Mouse (Mus musculus) embryonic facial prominence, embryonic 13.5 days (tissue): ENCODE measurements around the gene Gpr146. TPM values are rescaled to one million over a fixed set of nuclear protein-coding genes. Genes with fewer than 3 reads are reported as not detected.

Source experiments
- ATAC-seq: fragments of 200-750 bp; cut with Nextera tagmentation; 2 replicates; pipeline ENCODE4 v1.8.0; 2017; ENCODE audit warnings: low read depth; ENCODE audit not compliant: insufficient number of reproducible peaks, insufficient read depth, low FRiP score, low TSS enrichment
- H3K27ac ChIP-seq: fragments of 300-500 bp; sonication (generic); 2 replicates; pipeline ENCODE4 v1.5.1; 2015; ENCODE audit warnings: moderate library complexity, mild to moderate bottlenecking, inconsistent platforms
- H3K27me3 ChIP-seq: fragments of 300-500 bp; sonication (generic); 2 replicates; pipeline ENCODE4 v1.6.1; 2015; ENCODE audit warnings: mild to moderate bottlenecking, inconsistent platforms
- H3K36me3 ChIP-seq: fragments of 300-500 bp; sonication (generic); 2 replicates; pipeline ENCODE4 v1.6.1; 2015; ENCODE audit warnings: mild to moderate bottlenecking, inconsistent platforms
- H3K4me1 ChIP-seq: fragments of 300-500 bp; sonication (generic); 2 replicates; pipeline ENCODE4 v1.6.1; 2015; ENCODE audit warnings: inconsistent platforms
- H3K4me2 ChIP-seq: fragments of 300-500 bp; sonication (generic); 2 replicates; pipeline ENCODE4 v1.6.1; 2015; ENCODE audit warnings: moderate library complexity, mild to moderate bottlenecking, inconsistent platforms
- H3K4me3 ChIP-seq: fragments of 300-500 bp; sonication (generic); 2 replicates; pipeline ENCODE4 v1.5.1; 2015; ENCODE audit warnings: mild to moderate bottlenecking, inconsistent platforms
- H3K9ac ChIP-seq: fragments of 300-500 bp; sonication (generic); 2 replicates; pipeline ENCODE4 v1.6.1; 2015; ENCODE audit warnings: mild to moderate bottlenecking, inconsistent platforms
- H3K9me3 ChIP-seq: fragments of 300-500 bp; sonication (generic); 2 replicates; pipeline ENCODE4 v1.6.1; 2016; ENCODE audit warnings: inconsistent platforms
- WGBS: fragments of 180-500 bp; shearing (Covaris S2); methylation state at CpG from one replicate; pipeline ENCODE4 v1.1.7; 2015; ENCODE audit warnings: mixed read lengths; 5-methylcytosine and 5-hydroxymethylcytosine counted together
- polyA plus RNA-seq: library from polyadenylated mRNA; unstranded; fragments of >200 nt; fragmentation: Nextera tagmentation; extraction: Ambion mirVana; gene quantifications from 2 replicates; pipeline ENCODE4 v1.2.1, GENCODE M21; 2015

Gene Gpr146
- polyA plus RNA-seq, 1 experiment from 2014 or later, result 2.5 TPM

DNA sequence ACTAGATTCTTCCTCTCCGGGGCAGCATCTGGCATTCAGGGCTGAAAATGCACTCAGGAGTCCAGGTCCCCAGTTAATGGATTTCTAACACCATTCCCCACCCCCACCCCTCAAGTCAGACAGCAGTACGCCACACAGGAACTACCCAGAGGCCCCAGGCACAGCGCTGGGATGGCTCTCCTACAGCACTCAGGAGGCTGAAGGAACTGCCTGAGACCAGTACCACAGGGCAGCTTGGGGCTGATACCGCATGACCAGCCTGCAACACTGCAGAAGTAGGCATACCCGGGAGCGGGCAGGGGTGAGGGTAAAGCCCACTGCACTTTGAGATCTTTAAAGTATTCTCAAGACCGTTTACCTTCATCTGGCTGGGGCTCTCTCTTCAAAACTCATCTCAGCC lies 28.0 kb downstream of the Gpr146 start:
- H3K4me2 ChIP-seq, result no peak overlapping the region
- H3K27ac ChIP-seq, result peak overlapping the region; percentile 78; the same call in 1 of the 2 replicates
- H3K27me3 ChIP-seq, result no peaks in the 10 kb centered on the region
- no peak for ATAC-seq
- H3K9me3 ChIP-seq, result no peaks in the 10 kb centered on the region
- WGBS, result 72% methylated on average over 7 of the region's 7 CpGs
- no peak overlapping the region for H3K4me3 ChIP-seq
- H3K9ac ChIP-seq, result peak overlapping the region; percentile 27; the same call in 1 of the 2 replicates
- H3K36me3 ChIP-seq, result no peaks in the 10 kb centered on the region
- H3K4me1 ChIP-seq, result peaks cover 31% of the 10 kb centered on the region

DNA sequence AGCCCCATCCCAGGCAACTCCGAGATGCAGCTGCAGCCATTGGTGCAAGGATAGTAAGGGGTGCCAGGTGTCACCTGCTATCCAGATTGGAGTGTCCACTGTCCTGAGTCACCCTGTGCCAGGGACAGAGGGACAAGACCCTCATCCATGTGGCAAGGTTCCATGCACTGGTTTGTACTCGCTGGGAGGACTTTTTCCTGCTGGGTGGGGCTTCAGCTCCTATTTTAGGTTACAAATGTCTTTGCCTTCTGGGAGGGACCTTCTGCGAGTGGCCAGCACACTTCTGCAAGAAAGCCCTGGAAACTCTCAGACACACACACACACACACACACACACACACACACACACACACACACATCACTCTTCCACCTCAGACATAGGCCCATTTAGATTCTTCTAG lies 28.5 kb downstream of the Gpr146 start:
- Histone ChIP-seq H3K4me3 (no peak overlapping the region), H3K9me3 (no peaks in the 10 kb centered on the region), H3K4me1 (peaks cover 31% of the 10 kb centered on the region), H3K4me2 (no peak overlapping the region), H3K9ac (no peak overlapping the region), H3K27me3 (no peaks in the 10 kb centered on the region), H3K27ac (peak overlapping the region; percentile 78; the same call in 1 of the 2 replicates), H3K36me3 (no peaks in the 10 kb centered on the region)
- no peak for ATAC-seq
- WGBS, result 72% methylated on average over 3 of the region's 3 CpGs

DNA sequence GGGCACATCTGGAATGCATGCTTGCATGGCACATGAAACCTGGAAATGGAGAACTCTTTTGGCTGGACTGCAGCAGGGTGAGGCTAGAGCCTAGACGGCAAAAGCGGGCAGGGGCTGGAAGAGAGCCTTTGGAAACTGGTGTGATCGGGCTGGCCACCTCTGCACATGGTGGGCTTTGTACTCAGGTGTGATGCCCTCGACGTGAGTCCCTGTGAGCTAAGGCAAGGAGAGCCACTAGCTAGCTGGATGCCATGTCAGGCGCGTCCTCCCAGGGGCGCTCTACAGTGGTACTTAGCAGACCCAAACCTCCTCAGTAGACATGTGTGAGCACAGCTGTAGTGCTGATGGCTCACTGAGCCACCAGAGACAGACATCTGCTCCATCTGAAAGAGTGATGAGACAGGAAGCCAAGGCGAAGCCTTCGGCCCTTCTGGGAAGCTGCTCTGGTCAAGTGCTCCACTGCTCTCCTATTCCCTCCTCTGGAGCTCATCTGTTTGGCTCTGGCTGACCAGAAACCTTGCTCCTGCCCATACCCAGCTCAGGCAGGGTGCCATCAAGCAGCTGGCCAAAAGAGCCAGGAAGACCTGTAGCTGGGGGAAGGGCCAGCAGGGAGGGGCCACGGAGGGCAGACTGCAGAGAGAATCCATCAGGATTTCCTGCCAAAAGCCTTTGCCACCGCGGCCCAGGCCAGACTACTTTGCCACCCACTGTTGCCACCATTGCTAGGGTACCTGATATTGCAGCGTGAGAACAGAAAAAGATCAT lies 29.8 kb downstream of the Gpr146 start:
- WGBS, result 82% methylated on average over 14 of the region's 14 CpGs
- peak overlapping the region; percentile 78 for H3K27ac ChIP-seq
- H3K27me3 ChIP-seq, result no peaks in the 10 kb centered on the region
- no peak overlapping the region for H3K9ac ChIP-seq
- 0 out of 2 replicates have a peak overlapping the region, but pooled peaks have one; percentile 7 for H3K4me3 ChIP-seq
- no peaks in the 10 kb centered on the region for H3K9me3 ChIP-seq
- ATAC-seq, result no peak
- H3K36me3 ChIP-seq, result no peaks in the 10 kb centered on the region
- peak overlapping the region; percentile 32 for H3K4me2 ChIP-seq
- H3K4me1 ChIP-seq, result peaks cover 31% of the 10 kb centered on the region

DNA sequence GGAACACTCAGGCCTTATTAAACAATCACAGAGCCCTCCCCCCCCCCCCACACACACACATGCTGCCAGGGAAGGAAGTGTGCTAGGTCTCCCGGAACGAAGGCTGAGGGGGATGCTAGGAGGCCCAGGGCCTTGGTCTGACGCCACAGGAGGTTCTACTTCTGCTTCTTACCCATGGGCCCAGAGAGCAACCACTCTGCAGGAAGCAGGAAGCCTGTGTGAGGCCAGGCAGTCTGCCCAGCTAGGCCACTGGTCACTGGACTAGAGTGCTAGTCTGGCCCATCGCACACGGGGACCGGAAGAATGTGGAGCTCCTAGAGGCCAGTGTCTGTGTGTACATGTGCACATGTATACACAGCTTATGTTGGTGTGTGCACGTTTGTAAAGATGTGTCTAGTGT lies 31.0 kb downstream of the Gpr146 start:
- Histone ChIP-seq H3K9ac (no peak overlapping the region), H3K27ac (no peak overlapping the region), H3K27me3 (no peaks in the 10 kb centered on the region), H3K36me3 (no peaks in the 10 kb centered on the region), H3K4me3 (no peak overlapping the region), H3K4me2 (no peak overlapping the region), H3K4me1 (peaks cover 31% of the 10 kb centered on the region), H3K9me3 (no peaks in the 10 kb centered on the region)
- no peak for ATAC-seq
- 81% methylated on average over 7 of the region's 7 CpGs for WGBS

DNA sequence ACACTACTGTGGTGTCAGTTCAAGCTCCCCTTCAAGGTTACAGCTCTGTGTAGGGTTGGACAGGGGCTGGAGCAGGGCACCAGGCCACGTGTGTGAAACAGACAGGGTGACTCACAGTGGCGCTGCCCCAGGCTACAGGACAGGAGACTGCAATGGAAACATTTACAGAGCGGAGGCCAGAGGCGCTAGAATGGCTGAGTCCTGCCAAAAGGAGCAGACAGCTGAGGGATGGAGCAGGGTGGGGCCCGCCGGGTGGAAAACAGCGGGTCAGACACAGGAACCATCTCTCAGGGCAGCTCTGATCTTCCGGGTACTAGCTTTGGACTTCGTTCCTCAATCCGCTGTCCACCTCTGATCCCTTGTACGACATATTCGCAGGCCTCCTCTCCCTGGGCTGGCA lies 31.9 kb downstream of the Gpr146 start:
- Histone ChIP-seq H3K4me3 (no peak overlapping the region), H3K9ac (no peak overlapping the region; the same call in 1 of the 2 replicates), H3K36me3 (peaks cover 7% of the 10 kb centered on the region), H3K9me3 (no peaks in the 10 kb centered on the region), H3K27me3 (no peaks in the 10 kb centered on the region), H3K4me1 (peaks cover 31% of the 10 kb centered on the region), H3K27ac (0 out of 2 replicates have a peak overlapping the region, but pooled peaks have one; percentile 2), H3K4me2 (no peak overlapping the region)
- 80% methylated on average over 12 of the region's 12 CpGs for WGBS
- no peak for ATAC-seq

DNA sequence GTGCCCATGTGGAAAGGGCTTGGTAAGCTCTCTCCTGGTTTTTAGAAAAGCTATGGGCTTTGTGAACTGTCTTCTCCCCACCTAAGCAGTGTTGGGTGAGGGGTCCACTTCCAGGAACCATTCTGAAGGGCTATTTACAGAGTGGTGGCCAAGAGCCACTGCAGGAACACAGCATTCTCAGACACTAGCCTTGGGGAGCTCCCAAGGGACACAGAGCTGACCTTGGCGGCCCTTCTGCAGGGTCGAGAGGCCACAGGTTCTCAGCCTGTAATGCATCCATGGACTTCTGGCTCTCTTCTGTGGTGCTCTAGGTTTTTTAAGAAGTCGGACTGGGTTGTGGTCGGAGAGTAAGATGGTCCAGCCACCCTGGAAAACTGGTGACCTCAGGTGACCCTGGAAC lies 32.6 kb downstream of the Gpr146 start:
- no peak for ATAC-seq
- Histone ChIP-seq H3K4me1 (peaks cover 31% of the 10 kb centered on the region), H3K36me3 (peaks cover 9% of the 10 kb centered on the region), H3K27ac (no peak overlapping the region), H3K4me2 (no peak overlapping the region), H3K4me3 (no peak overlapping the region), H3K9ac (no peak overlapping the region), H3K9me3 (no peaks in the 10 kb centered on the region), H3K27me3 (no peaks in the 10 kb centered on the region)
- 76% methylated on average over 4 of the region's 4 CpGs for WGBS

DNA sequence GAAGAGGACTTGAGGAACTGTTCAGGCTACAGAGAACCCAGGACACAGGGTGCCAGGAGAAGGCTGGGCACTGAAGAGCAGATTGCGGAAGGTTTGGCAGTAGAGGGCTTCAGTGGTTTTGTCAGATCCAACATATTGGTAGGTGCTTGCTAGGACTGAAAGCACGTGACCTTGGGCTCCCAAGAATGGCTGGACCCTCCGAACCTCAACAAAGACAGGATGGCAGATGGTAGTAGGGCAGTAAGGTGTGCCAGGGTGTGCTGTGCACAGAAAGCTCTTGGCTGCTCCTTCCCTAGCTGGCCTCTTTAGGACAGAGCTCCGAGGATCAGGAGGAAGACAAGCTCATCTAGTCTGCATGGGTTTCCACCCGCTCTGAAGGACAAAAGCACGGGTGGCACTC lies 33.6 kb downstream of the Gpr146 start:
- Histone ChIP-seq H3K36me3 (peaks cover 9% of the 10 kb centered on the region), H3K4me3 (no peak overlapping the region), H3K9ac (no peak overlapping the region), H3K27me3 (no peaks in the 10 kb centered on the region), H3K4me2 (no peak overlapping the region), H3K9me3 (no peaks in the 10 kb centered on the region), H3K27ac (no peak overlapping the region), H3K4me1 (peaks cover 22% of the 10 kb centered on the region)
- WGBS, result 95% methylated on average over 6 of the region's 6 CpGs
- no peak for ATAC-seq

DNA sequence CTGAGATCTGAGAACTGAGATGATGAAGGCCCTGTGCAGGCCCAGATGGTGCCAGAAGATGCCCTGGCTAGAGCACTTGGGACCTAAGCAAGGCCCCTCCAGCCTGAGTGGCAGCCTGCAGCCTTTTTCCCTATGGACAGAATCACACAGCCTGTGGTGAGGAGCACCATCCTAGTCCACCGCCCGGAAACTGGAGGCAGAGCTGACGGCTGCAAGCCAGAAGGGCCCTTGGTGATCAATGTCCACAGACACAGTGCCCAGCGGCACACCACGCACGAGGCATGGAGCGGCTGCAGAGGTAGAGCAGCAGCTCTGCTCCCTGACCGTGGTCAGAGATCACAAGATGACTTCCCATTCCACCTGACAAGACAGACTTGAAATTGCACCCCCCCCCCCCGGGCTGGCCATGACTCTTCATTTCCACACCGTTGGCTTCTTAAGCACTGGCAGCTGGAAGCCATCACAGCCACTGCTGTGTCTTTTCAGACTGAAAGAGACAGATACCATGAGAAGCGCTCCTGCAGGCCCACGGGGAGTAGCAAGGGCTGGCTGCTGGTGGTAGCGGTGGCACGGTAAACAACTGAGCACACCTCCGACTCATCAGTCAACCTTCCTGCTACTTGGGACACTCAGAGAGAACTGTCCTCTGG lies 34.3 kb downstream of the Gpr146 start:
- H3K4me2 ChIP-seq, result no peak overlapping the region
- H3K9me3 ChIP-seq, result no peaks in the 10 kb centered on the region
- H3K9ac ChIP-seq, result no peak overlapping the region
- ATAC-seq, result no peak
- H3K4me3 ChIP-seq, result no peak overlapping the region
- peaks cover 9% of the 10 kb centered on the region for H3K36me3 ChIP-seq
- no peak overlapping the region for H3K27ac ChIP-seq
- 81% methylated on average over 15 of the region's 15 CpGs for WGBS
- H3K4me1 ChIP-seq, result peaks cover 18% of the 10 kb centered on the region
- H3K27me3 ChIP-seq, result no peaks in the 10 kb centered on the region

DNA sequence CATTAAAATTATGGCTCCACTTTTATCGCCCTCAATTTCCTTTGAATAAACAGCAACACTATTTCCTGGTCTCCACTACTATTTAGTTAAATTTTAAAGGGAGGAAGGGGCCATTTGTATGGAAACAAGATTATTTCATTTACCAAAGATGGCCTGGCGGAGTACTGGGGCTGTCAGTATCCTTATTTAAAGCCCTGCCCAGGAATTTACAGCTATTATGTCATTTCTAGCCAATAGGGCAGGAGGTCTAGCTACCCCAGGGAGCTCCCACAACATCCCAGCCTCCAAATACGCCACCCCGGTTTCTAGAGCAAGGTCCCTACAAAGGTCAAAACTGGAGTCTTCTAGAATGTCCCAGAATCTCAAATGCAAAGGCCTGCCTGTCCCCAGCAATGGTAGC lies 36.0 kb downstream of the Gpr146 start:
- H3K9me3 ChIP-seq, result 0 out of 2 replicates have a peak, but pooled peaks cover 3% of the 10 kb centered on the region
- WGBS, result 87% methylated on average over 4 of the region's 4 CpGs
- H3K4me2 ChIP-seq, result no peak overlapping the region
- peaks cover 6% of the 10 kb centered on the region; the same call in 1 of the 2 replicates for H3K4me1 ChIP-seq
- H3K4me3 ChIP-seq, result no peak overlapping the region
- no peaks in the 10 kb centered on the region for H3K27me3 ChIP-seq
- H3K9ac ChIP-seq, result no peak overlapping the region
- ATAC-seq, result no peak
- no peak overlapping the region for H3K27ac ChIP-seq
- H3K36me3 ChIP-seq, result peaks cover 9% of the 10 kb centered on the region

DNA sequence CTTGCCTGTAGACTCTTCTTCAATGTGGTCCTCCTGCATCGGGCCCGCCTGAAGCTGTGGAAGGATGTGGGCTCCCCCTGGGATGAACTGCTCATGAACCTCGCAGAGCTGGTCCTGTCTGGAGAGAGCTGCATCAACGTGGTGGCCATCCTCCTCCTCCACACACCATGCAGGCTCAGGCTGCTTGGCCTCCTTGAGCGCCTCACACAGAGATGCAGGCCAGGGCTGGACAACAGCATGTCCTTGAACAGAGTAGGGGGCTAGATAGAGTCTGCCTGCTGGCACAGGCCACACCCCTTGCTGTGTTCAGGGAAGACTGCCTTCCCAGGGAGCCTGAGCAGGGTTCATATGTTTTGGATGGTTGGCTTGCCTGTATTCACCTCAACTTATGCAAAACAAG lies 37.5 kb downstream of the Gpr146 start:
- Histone ChIP-seq H3K27ac (no peak overlapping the region), H3K4me2 (no peak overlapping the region), H3K4me1 (peaks cover 5% of the 10 kb centered on the region; the same call in 1 of the 2 replicates), H3K4me3 (no peak overlapping the region), H3K9me3 (0 out of 2 replicates have a peak, but pooled peaks cover 3% of the 10 kb centered on the region), H3K9ac (no peak overlapping the region), H3K27me3 (no peaks in the 10 kb centered on the region), H3K36me3 (peaks cover 9% of the 10 kb centered on the region)
- 91% methylated on average over 5 of the region's 5 CpGs for WGBS
- no peak for ATAC-seq

DNA sequence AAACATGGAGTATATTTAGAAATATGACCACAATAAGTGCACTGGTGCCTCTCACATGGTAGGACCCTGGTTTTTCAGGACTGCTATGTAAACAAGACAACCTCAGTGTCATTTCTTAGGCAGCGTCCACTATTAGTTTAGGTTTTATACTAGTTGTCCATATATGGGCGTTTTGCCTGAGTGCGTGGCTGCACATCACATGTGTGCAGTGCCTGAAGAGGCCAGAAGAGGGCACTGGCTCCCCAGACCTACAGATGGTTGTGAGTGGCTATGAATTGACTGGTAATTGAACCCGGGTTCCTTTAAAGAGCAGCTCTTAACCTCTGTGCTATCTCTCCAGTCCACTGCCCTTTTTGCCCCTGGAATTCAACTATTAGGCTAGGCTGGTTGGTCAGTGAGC lies 39.4 kb downstream of the Gpr146 start:
- no peak overlapping the region for H3K4me2 ChIP-seq
- no peak overlapping the region for H3K4me3 ChIP-seq
- no peak overlapping the region for H3K9ac ChIP-seq
- no peak for ATAC-seq
- no peak overlapping the region for H3K27ac ChIP-seq
- 93% methylated on average over 4 of the region's 4 CpGs for WGBS
- peaks cover 9% of the 10 kb centered on the region for H3K36me3 ChIP-seq
- no peaks in the 10 kb centered on the region for H3K27me3 ChIP-seq
- H3K4me1 ChIP-seq, result peaks cover 5% of the 10 kb centered on the region; the same call in 1 of the 2 replicates
- 0 out of 2 replicates have a peak, but pooled peaks cover 3% of the 10 kb centered on the region for H3K9me3 ChIP-seq

DNA sequence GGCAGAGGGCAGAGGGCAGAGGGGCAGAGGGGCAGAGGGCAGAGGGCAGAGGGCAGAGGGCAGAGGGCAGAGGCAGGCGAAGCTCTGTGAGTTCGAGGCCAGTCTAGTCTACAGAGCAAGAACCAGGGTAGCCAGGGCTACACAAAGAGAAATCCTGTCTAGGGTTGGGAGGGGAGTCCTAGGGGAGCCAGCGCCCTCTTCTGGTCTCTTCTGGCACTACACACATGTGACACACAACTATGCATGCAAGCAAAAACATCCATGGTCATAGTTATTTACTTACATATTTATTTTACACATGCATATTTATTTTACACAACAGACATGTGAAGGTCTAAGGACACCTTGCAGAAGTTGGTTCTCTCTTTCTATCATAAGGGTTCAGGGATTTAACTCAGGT lies 40.0 kb downstream of the Gpr146 start:
- H3K9ac ChIP-seq, result no peak overlapping the region
- H3K4me2 ChIP-seq, result no peak overlapping the region
- H3K36me3 ChIP-seq, result peaks cover 9% of the 10 kb centered on the region
- no peak overlapping the region for H3K27ac ChIP-seq
- H3K4me3 ChIP-seq, result no peak overlapping the region
- H3K4me1 ChIP-seq, result peaks cover 5% of the 10 kb centered on the region; the same call in 1 of the 2 replicates
- 92% methylated on average over 3 of the region's 3 CpGs for WGBS
- no peaks in the 10 kb centered on the region for H3K27me3 ChIP-seq
- ATAC-seq, result no peak
- H3K9me3 ChIP-seq, result 0 out of 2 replicates have a peak, but pooled peaks cover 3% of the 10 kb centered on the region
